Mouse (Mus musculus) liver, embryonic 14.5 days (tissue): ENCODE results near the gene Tgm5.

Source experiments
- CTCF ChIP-seq: IDR thresholded peaks from 2 replicates; pipeline ENCODE4 v1.5.1; 2016; ENCODE audit warnings: antibody characterized with exemption, low read depth, control low read depth
- EP300 ChIP-seq: IDR thresholded peaks from 2 replicates; pipeline ENCODE4 v1.6.1; 2016; ENCODE audit warnings: antibody characterized with exemption, low read depth

DNA sequence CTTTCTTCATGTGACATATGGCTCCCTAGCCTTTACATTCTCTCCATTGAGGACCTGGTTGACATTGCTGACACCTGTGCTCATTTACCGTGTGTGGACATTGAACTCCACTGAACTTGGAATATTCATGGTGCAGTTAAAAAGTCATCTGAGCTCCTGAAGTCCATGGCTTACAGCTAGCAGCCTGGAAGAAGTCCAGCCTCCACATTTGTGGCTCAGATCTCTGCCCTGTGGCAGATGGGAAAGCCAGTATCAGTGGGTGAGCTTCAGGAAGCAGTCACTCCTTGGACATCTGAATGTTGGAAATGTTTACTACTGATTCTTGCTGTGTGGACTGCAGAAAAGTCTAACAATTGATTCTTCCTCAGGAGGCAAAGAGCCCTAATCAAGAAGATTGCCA lies 78.7 kb downstream of the Tgm5 start:
- TF ChIP-seq CTCF: no peak
- no peak for TF ChIP-seq EP300
